12 mouse cellular contexts compared by ENCODE assay signal in the genomic region with DNA sequence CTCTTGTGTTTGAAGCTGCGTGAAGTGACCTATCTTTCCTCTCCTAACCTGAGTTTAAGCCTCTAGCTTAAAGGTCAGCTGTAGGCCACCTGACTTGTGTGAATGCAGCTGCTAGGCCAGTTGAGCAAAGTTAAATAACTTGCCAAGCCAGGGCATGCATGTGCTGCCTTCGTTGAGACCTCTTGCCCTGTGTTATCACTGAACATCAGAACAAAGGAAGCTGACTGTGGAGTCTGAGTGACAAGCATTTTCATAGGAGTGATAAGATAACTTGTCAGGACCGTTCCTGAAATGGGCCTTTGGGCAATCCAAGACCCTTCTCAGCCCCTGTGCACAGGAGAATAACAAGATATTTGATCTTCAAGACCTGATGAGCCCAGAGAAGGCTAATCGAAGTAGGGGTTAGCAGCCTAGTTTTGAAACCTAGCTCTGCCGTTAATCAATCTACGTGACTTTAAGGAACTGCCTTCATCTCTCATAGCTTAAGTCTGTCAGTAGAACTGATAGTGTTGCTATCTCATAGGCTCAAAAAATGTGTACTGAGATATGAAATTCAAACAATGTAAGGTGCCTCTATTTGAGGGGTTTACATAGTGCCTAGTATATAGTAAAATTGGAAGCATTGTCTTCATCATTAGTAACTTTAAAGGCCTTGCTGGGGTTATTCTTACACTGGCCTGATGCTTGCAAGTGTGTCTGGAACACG.
DNase-seq lines count a peak whose midpoint lies in the region; ATAC-seq lines count a peak whose summit lies in the region.
"Had no signal": no experiment of that assay in that cellular context is flagged by ENCODE, and none has a peak within 500 bp of the region (broad histone marks: within the 10 kb centered on the region; RNA-seq: fewer than 3 reads in every experiment).

No protein-coding gene starts in this region.

- DNase-seq in forebrain, embryonic 10.5 days (ENCODE audit: extremely low spot score, low spot score): no peak
- DNase-seq in kidney, adult 9 months: no peak
- no peak for DNase-seq in layer of hippocampus, adult 8-10 months (ENCODE audit: low spot score in 2 of 2)
- DNase-seq in Muller cell, postnatal 12 days (ENCODE audit: inconsistent ontology term): no peak
- DNase-seq: cerebellum, postnatal 14 days; left cerebral cortex, postnatal 4 days had no signal

- H3K36me3 ChIP-seq in forebrain, embryonic 10.5 days (replicated peaks): no peaks in the 10 kb centered on the region
- H3K36me3 ChIP-seq in forebrain, embryonic 12.5 days (replicated peaks): no peaks in the 10 kb centered on the region
- no peaks in the 10 kb centered on the region for H3K36me3 ChIP-seq in kidney, embryonic 14.5 days (ENCODE audit: control insufficient read depth, insufficient read depth, low read length)
- H3K36me3 ChIP-seq in liver, embryonic 15.5 days (replicated peaks): no peaks in the 10 kb centered on the region
- H3K36me3 ChIP-seq: neural tube, embryonic 13.5 days had no signal

- H3K4me1 ChIP-seq in forebrain, embryonic 10.5 days: peaks cover 50% of the 10 kb centered on the region
- peaks cover 9% of the 10 kb centered on the region; the same call in 1 of the 2 replicates for H3K4me1 ChIP-seq in forebrain, embryonic 12.5 days
- H3K4me1 ChIP-seq in kidney, embryonic 14.5 days (ENCODE audit: control insufficient read depth, insufficient read depth, low read length): peaks cover 16% of the 10 kb centered on the region
- H3K4me1 ChIP-seq in liver, embryonic 15.5 days (replicated peaks): peaks cover 36% of the 10 kb centered on the region

- WGBS in forebrain, embryonic 10.5 days: 80% methylated on average over 7 of the region's 7 CpGs
- 86% methylated on average over 7 of the region's 7 CpGs for WGBS in forebrain, embryonic 12.5 days
- WGBS in kidney, embryonic 14.5 days: 62% methylated on average over 7 of the region's 7 CpGs
- 17% methylated on average over 7 of the region's 7 CpGs for WGBS in liver, embryonic 15.5 days (ENCODE audit: insufficient replicate concordance)

- H3K4me3 ChIP-seq in forebrain, embryonic 10.5 days: no peak overlapping the region
- H3K4me3 ChIP-seq in forebrain, embryonic 12.5 days (replicated peaks): no peak overlapping the region
- no peak overlapping the region for H3K4me3 ChIP-seq in kidney, embryonic 14.5 days (ENCODE audit: low read length)
- H3K4me3 ChIP-seq in liver, embryonic 15.5 days (replicated peaks): no peak overlapping the region
- H3K4me3 ChIP-seq: megakaryocyte, embryonic 14.5 days; neural tube, embryonic 13.5 days had no signal

- H3K4me2 ChIP-seq in forebrain, embryonic 12.5 days: no peak overlapping the region
- H3K4me2 ChIP-seq in kidney, embryonic 14.5 days (replicated peaks; ENCODE audit: low read depth, low read length): no peak overlapping the region
- H3K4me2 ChIP-seq in liver, embryonic 15.5 days: no peak overlapping the region
- H3K4me2 ChIP-seq: neural tube, embryonic 13.5 days had no signal

- peak overlapping the region; percentile 71 for H3K27ac ChIP-seq in forebrain, embryonic 10.5 days
- no peak overlapping the region for H3K27ac ChIP-seq in forebrain, embryonic 12.5 days
- H3K27ac ChIP-seq in kidney, embryonic 14.5 days (ENCODE audit: low read depth, low read length): peak overlapping the region; percentile 47; the same call in 1 of the 2 replicates
- peak overlapping the region; percentile 46; the same call in 1 of the 2 replicates for H3K27ac ChIP-seq in liver, embryonic 15.5 days (replicated peaks)
- H3K27ac ChIP-seq: neural tube, embryonic 13.5 days had no signal

- ATAC-seq in forebrain, embryonic 12.5 days (ENCODE audit: low FRiP score): no peak
- ATAC-seq in kidney, embryonic 14.5 days (ENCODE audit: low FRiP score, low TSS enrichment): no peak
- ATAC-seq in CD4-positive, CD25-positive, alpha-beta regulatory T cell, adult 4 months: peak; percentile 10
- ATAC-seq in liver, embryonic 15.5 days (ENCODE audit: insufficient read depth): peak; percentile 63; the same call in 1 of the 2 replicates

- no peaks in the 10 kb centered on the region for H3K27me3 ChIP-seq in forebrain, embryonic 10.5 days (ENCODE audit: poor library complexity, severe bottlenecking)
- no peaks in the 10 kb centered on the region for H3K27me3 ChIP-seq in forebrain, embryonic 12.5 days
- no peaks in the 10 kb centered on the region for H3K27me3 ChIP-seq in kidney, embryonic 14.5 days (ENCODE audit: control insufficient read depth, insufficient read depth, low read length)
- no peaks in the 10 kb centered on the region for H3K27me3 ChIP-seq in liver, embryonic 15.5 days
- H3K27me3 ChIP-seq: neural tube, embryonic 13.5 days had no signal

- no peak overlapping the region for H3K9ac ChIP-seq in forebrain, embryonic 12.5 days
- H3K9ac ChIP-seq in kidney, embryonic 14.5 days (ENCODE audit: low read depth, low read length): no peak overlapping the region
- H3K9ac ChIP-seq in liver, embryonic 15.5 days: no peak overlapping the region
- H3K9ac ChIP-seq: neural tube, embryonic 13.5 days had no signal

- H3K9me3 ChIP-seq in forebrain, embryonic 10.5 days: no peaks in the 10 kb centered on the region
- H3K9me3 ChIP-seq in forebrain, embryonic 12.5 days: no peaks in the 10 kb centered on the region
- H3K9me3 ChIP-seq in kidney, embryonic 14.5 days (ENCODE audit: control insufficient read depth, low read length): no peaks in the 10 kb centered on the region
- no peaks in the 10 kb centered on the region for H3K9me3 ChIP-seq in liver, embryonic 15.5 days (replicated peaks)
- H3K9me3 ChIP-seq: megakaryocyte, embryonic 14.5 days; neural tube, embryonic 13.5 days had no signal

Comparison
In these comparisons a context has a peak if more than half of its experiments do, and no peak if none do; other contexts are left out.
1. ATAC-seq: peak in CD4-positive, CD25-positive, alpha-beta regulatory T cell, adult 4 months (single experiment) and liver, embryonic 15.5 days (single experiment); none in forebrain, embryonic 12.5 days (single experiment) and kidney, embryonic 14.5 days (single experiment).